Mouse (Mus musculus): ENCODE data around the gene Osbpl10.

Osbpl10 gene

GRCm38 (mm10) chr9:115274806-115275205 is 296.4 kb downstream of the Osbpl10 start:
- no peak for DNase-seq (ENCODE audit: low spot score)

GRCm38 (mm10) chr9:115278641-115279040 is 300.3 kb downstream of the Osbpl10 start:
- no peak for DNase-seq (ENCODE audit: low spot score)

All from adipocyte (in vitro differentiated cells).